Mouse (Mus musculus) heart, adult 2 months (tissue): ENCODE measurements around the gene Ntf5.

Experiments used
- CTCF ChIP-seq: fragments of 200-600 bp; IDR thresholded peaks from 2 replicates; pipeline ENCODE4 v1.8.1; 2022; ENCODE audit warnings: antibody characterized with exemption, mild to moderate bottlenecking, moderate library complexity
- EP300 ChIP-seq: fragments of 200-500 bp; IDR thresholded peaks from 2 replicates; pipeline ENCODE4 v1.6.1; 2011; ENCODE audit warnings: low read depth, low read length, control low read depth; ENCODE audit not compliant: insufficient read depth
- POLR2A ChIP-seq: fragments of 200-500 bp; IDR thresholded peaks from 2 replicates; pipeline ENCODE4 v1.6.1; 2011; ENCODE audit warnings: mild to moderate bottlenecking, low read depth, low read length, control low read depth; ENCODE audit not compliant: insufficient read depth

- TF ChIP-seq POLR2A (no peak), CTCF (peak; percentile 97), EP300 (peak; percentile 34; the same call in 1 of the 2 replicates)
Measured at GRCm38 (mm10) chr7:45451344-45451982, 38.0 kb downstream of the Ntf5 start.
